Mouse (Mus musculus) midbrain, embryonic 15.5 days (tissue): ENCODE data around the gene Pxmp4. TPM values are rescaled to one million over a fixed set of nuclear protein-coding genes. Genes with fewer than 3 reads are reported as not detected.

Source experiments
- ATAC-seq: fragments of 200-750 bp; cut with Nextera tagmentation; replicated peaks from 2 replicates; pipeline ENCODE4 v1.8.0; 2017; ENCODE audit warnings: moderate TSS enrichment
- H3K27ac ChIP-seq: fragments of 300-500 bp; sonication (generic); 2 replicates; pipeline ENCODE4 v1.5.1; 2015; ENCODE audit warnings: mild to moderate bottlenecking, inconsistent platforms
- H3K27me3 ChIP-seq: fragments of 300-500 bp; sonication (generic); replicated peaks from 2 replicates; pipeline ENCODE4 v1.6.1; 2015; ENCODE audit warnings: inconsistent platforms
- H3K36me3 ChIP-seq: fragments of 300-500 bp; sonication (generic); replicated peaks from 2 replicates; pipeline ENCODE4 v1.6.1; 2015; ENCODE audit warnings: inconsistent platforms
- H3K4me1 ChIP-seq: fragments of 300-500 bp; sonication (generic); 2 replicates; pipeline ENCODE4 v1.6.1; 2015; ENCODE audit warnings: inconsistent platforms
- H3K4me2 ChIP-seq: fragments of 300-500 bp; sonication (generic); 2 replicates; pipeline ENCODE4 v1.6.1; 2015; ENCODE audit warnings: inconsistent platforms, mild to moderate bottlenecking, moderate library complexity
- H3K4me3 ChIP-seq: fragments of 300-500 bp; sonication (generic); 2 replicates; pipeline ENCODE4 v1.5.1; 2015; ENCODE audit warnings: mild to moderate bottlenecking, inconsistent platforms
- H3K9ac ChIP-seq: fragments of 300-500 bp; sonication (generic); 2 replicates; pipeline ENCODE4 v1.6.1; 2015; ENCODE audit warnings: mild to moderate bottlenecking, inconsistent platforms
- H3K9me3 ChIP-seq: fragments of 300-500 bp; sonication (generic); 2 replicates; pipeline ENCODE4 v1.6.1; 2016; ENCODE audit warnings: inconsistent platforms
- WGBS: fragments of 180-500 bp; shearing (Covaris S2); methylation state at CpG from one replicate; pipeline ENCODE4 v1.1.7; 2015; ENCODE audit warnings: mixed read lengths; 5-methylcytosine and 5-hydroxymethylcytosine counted together
- polyA plus RNA-seq: library from polyadenylated mRNA; unstranded; fragments of >200 nt; fragmentation: Nextera tagmentation; extraction: Ambion mirVana; gene quantifications from 2 replicates; pipeline ENCODE4 v1.2.1, GENCODE M21; 2015

Gene Pxmp4
- polyA plus RNA-seq, 1 experiment from 2014 or later, result 15.9 TPM

- WGBS, result 59% methylated on average over 2 of the region's 2 CpGs
- 0 out of 2 replicates have a peak overlapping the region, but pooled peaks have one; percentile 37 for H3K27ac ChIP-seq
- H3K36me3 ChIP-seq, result no peaks in the 10 kb centered on the region
- no peaks in the 10 kb centered on the region for H3K9me3 ChIP-seq
- ATAC-seq, result no peak
- no peaks in the 10 kb centered on the region for H3K27me3 ChIP-seq
- no peak overlapping the region for H3K4me3 ChIP-seq
- H3K4me2 ChIP-seq, result peak overlapping the region; percentile 98; the same call in 1 of the 2 replicates
- peaks cover 18% of the 10 kb centered on the region for H3K4me1 ChIP-seq
- H3K9ac ChIP-seq, result no peak overlapping the region
These were observed 35.7 kb downstream of the Pxmp4 start for GRCm38 (mm10) chr2:154567766-154568165.

DNA sequence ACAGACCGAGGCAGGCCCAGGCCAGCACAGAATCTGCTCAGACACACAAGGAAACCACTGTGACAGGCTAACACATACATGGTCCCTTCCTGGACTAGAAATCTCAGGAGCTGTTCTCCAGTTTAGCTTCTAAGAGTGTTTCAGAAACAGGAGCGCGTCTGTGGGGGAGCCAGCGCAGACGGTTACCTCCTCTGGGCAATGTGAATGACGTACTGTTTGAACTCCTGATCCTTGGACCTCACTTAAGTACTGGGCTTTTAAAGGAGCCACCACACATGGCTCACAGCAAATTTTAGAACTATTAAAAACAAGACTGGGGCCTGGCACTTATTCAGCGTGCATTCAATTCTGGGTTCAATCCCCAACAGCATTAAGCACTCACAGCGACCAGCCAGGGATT is 36.9 kb downstream of the Pxmp4 start:
- 50% methylated on average over 8 of the region's 8 CpGs for WGBS
- H3K9ac ChIP-seq, result no peak overlapping the region
- no peak overlapping the region for H3K4me3 ChIP-seq
- no peak overlapping the region for H3K4me2 ChIP-seq
- no peak for ATAC-seq
- no peaks in the 10 kb centered on the region for H3K36me3 ChIP-seq
- H3K27ac ChIP-seq, result no peak overlapping the region
- H3K27me3 ChIP-seq, result no peaks in the 10 kb centered on the region
- H3K9me3 ChIP-seq, result no peaks in the 10 kb centered on the region
- H3K4me1 ChIP-seq, result peaks cover 18% of the 10 kb centered on the region

GRCm38 (mm10) chr2:154565562-154565961 is 37.9 kb downstream of the Pxmp4 start:
- no peak overlapping the region for H3K27ac ChIP-seq
- H3K27me3 ChIP-seq, result no peaks in the 10 kb centered on the region
- H3K4me1 ChIP-seq, result peaks cover 18% of the 10 kb centered on the region
- ATAC-seq, result no peak
- H3K9me3 ChIP-seq, result no peaks in the 10 kb centered on the region
- H3K9ac ChIP-seq, result no peak overlapping the region
- WGBS, result 71% methylated on average over 3 of the region's 3 CpGs
- H3K4me2 ChIP-seq, result no peak overlapping the region
- H3K4me3 ChIP-seq, result no peak overlapping the region
- no peaks in the 10 kb centered on the region for H3K36me3 ChIP-seq

DNA sequence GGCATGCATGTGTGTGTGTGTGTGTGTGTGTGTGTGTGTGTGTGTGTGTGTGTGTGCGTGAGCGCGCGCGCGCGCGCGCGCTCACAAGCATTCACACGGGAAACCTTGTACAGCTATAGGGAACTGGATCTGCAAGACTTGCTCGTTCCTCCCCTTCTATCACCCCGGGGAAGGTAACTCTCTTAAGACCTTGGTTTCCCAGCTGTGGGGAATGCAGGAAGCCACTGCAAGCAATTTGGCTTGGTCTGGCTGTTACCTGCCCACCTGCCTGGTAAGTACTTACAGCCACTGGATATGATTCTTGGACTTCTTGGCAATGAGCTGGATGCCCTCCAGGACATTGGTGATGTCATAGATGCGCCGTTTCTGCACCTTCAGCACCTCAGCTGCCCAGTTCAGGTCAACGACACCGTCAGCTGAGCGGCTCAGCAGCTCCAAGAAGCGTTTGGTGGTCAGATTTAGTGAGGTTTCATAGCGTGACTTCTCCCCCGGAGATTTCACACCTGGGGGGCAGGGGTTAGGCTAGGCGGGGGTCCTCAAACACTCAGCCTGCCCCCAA is 39.8 kb downstream of the Pxmp4 start:
- Histone ChIP-seq H3K27ac (no peak overlapping the region), H3K9me3 (no peaks in the 10 kb centered on the region)

DNA sequence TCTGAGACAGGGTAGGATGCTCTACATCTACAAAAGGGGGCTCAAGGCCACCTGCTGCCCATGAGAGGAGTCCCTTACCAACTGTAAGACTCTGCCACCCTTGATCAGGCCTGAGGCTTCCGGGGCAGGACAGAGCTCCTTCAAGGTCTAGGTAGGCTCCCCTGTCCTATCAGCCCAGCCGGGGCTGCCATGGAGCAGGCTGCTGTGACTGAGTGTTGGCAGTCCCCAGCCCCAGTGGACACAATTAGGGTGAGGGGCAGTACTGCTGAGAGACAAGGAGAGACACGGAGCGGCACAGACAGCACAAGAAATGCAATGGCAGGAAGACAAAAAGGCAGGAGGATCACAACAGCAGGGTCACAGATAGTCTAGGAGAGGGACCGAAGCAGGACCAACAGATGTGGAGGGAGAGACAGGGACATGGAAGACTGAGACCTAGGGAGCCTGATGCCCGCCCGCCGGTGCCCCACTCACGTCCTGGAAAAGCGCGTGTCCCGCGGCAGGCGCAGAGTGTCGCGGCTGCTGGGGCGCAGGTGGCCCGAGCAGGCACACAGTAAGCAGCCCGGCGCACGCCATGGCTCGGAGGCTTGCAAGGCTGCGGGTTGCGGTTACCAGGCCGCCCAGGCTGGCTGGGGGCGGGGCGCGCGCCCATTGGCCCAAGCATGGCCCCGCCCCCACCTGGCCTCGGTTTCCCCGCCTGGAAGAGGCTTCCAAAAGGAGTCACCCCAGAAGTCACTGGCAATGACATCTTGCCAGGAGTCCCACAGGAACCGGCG is 45.1 kb downstream of the Pxmp4 start, which contains the start of gene Necab3:
TSS of gene Necab3 (minus strand) at position 627 of the 776 bp plus-strand sequence.
- ATAC-seq, result peak; percentile 81
- 4% methylated on average over 34 of the region's 34 CpGs for WGBS
- Histone ChIP-seq H3K9ac (peak within 1 kb of the TSS; percentile 62), H3K4me1 (peaks cover 25% of the 10 kb centered on the region), H3K4me2 (peak within 1 kb of the TSS; percentile 76), H3K36me3 (no peaks in the 10 kb centered on the region), H3K4me3 (peak within 1 kb of the TSS; percentile 43), H3K27me3 (no peaks in the 10 kb centered on the region), H3K9me3 (no peaks in the 10 kb centered on the region), H3K27ac (no peak within 1 kb of the TSS; the same call in 1 of the 2 replicates)

More for the DNA sequence above, 39.8 kb downstream of the Pxmp4 start:
- Histone ChIP-seq H3K36me3 (no peaks in the 10 kb centered on the region), H3K27me3 (no peaks in the 10 kb centered on the region), H3K4me1 (peaks cover 19% of the 10 kb centered on the region), H3K4me2 (no peak overlapping the region), H3K4me3 (no peak overlapping the region), H3K9ac (no peak overlapping the region)
- ATAC-seq, result no peak
- 91% methylated on average over 22 of the region's 22 CpGs for WGBS

DNA sequence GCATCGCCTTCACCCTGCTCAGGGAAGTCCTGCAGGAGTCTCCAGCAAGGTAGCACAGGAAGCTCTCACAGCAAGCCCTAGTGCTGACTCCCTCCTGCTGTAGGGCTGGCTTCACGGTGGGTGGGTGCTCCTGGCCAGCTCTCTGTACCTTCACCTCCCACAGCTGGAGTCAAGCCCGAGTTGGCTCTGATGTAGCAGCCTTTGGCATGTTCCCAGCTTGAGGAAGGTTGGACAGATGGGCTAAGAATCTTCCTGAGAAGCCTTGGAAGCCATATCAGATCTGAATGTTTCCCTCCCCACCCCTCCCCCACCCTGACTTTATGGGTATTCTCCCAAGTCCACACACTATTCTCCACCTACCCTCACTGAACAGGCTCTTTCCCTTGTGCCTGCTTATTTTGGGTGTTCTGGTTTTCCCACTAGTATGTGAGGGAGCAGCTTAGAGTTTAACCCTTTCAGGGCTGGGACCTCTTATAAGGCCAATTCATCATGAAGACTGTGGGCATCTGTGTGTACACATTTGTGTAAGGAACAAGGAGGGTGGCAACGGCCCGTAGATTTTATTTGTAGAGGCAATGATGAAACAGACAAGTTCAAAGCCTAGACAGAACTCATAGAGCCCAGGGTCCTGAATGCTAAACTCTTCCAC is 46.2 kb downstream of the Pxmp4 start:
- H3K9ac ChIP-seq, result no peak overlapping the region
- no peak overlapping the region for H3K4me3 ChIP-seq

DNA sequence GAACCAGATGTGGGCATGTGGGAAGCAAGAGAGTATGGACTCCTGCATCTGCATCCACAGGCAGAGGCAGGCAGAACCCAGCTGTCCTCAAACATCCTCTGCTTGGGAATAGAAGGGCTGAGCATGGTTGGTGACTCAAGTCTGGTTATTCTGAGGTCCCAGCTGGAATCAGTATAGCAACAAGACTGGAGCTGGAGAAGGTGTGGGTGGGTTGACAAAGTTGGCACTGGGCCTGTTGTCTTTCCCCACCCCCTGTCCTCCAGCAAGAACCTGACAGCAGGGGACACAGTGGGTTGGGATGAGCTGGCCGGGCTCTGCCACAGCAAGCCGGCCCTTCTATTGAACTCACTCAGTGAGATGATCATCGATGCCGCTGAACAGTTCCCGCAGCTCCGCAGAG is 48.3 kb downstream of the Pxmp4 start:
- Histone ChIP-seq H3K27me3 (peaks cover 12% of the 10 kb centered on the region; the same call in 1 of the 2 replicates), H3K4me3 (no peak overlapping the region), H3K36me3 (no peaks in the 10 kb centered on the region), H3K27ac (no peak overlapping the region), H3K9me3 (no peaks in the 10 kb centered on the region), H3K4me1 (peaks cover 38% of the 10 kb centered on the region), H3K4me2 (no peak overlapping the region), H3K9ac (no peak overlapping the region)
- ATAC-seq, result no peak
- WGBS, result 68% methylated on average over 6 of the region's 6 CpGs

More for the DNA sequence above, 46.2 kb downstream of the Pxmp4 start:
- H3K27me3 ChIP-seq, result no peaks in the 10 kb centered on the region
- H3K27ac ChIP-seq, result no peak overlapping the region; the same call in 1 of the 2 replicates
- no peaks in the 10 kb centered on the region for H3K9me3 ChIP-seq
- H3K4me2 ChIP-seq, result 0 out of 2 replicates have a peak overlapping the region, but pooled peaks have one; percentile 76
- no peak for ATAC-seq
- H3K36me3 ChIP-seq, result no peaks in the 10 kb centered on the region
- 55% methylated on average over 5 of the region's 5 CpGs for WGBS
- peaks cover 31% of the 10 kb centered on the region for H3K4me1 ChIP-seq

GRCm38 (mm10) chr2:154552424-154552907 is 51.0 kb downstream of the Pxmp4 start:
- H3K4me2 ChIP-seq, result peak overlapping the region; percentile 33

GRCm38 (mm10) chr2:154551927-154552326 is 51.6 kb downstream of the Pxmp4 start:
- H3K9me3 ChIP-seq, result no peaks in the 10 kb centered on the region
- ATAC-seq, result no peak; the same call in 1 of the 2 replicates
- no peak overlapping the region; the same call in 1 of the 2 replicates for H3K27ac ChIP-seq
- H3K36me3 ChIP-seq, result no peaks in the 10 kb centered on the region
- no peak overlapping the region for H3K4me3 ChIP-seq
- WGBS, result 32% methylated on average over 21 of the region's 21 CpGs
- H3K4me1 ChIP-seq, result peaks cover 27% of the 10 kb centered on the region
- peak overlapping the region; percentile 33 for H3K4me2 ChIP-seq
- no peak overlapping the region for H3K9ac ChIP-seq
- peaks cover 14% of the 10 kb centered on the region; the same call in 1 of the 2 replicates for H3K27me3 ChIP-seq

More at GRCm38 (mm10) chr2:154552424-154552907, 51.0 kb downstream of the Pxmp4 start:
- Histone ChIP-seq H3K36me3 (no peaks in the 10 kb centered on the region), H3K4me1 (peaks cover 32% of the 10 kb centered on the region), H3K9ac (no peak overlapping the region), H3K27me3 (peaks cover 14% of the 10 kb centered on the region; the same call in 1 of the 2 replicates), H3K9me3 (no peaks in the 10 kb centered on the region), H3K4me3 (no peak overlapping the region), H3K27ac (no peak overlapping the region; the same call in 1 of the 2 replicates)
- peak; percentile 47 for ATAC-seq
- 26% methylated on average over 27 of the region's 27 CpGs for WGBS

GRCm38 (mm10) chr2:154551476-154551875 is 52.0 kb downstream of the Pxmp4 start, which contains the start of gene Actl10:
Actl10 (plus strand) TSS chr2:154551776.
- 89% methylated on average over 4 of the region's 4 CpGs for WGBS
- peaks cover 14% of the 10 kb centered on the region; the same call in 1 of the 2 replicates for H3K27me3 ChIP-seq
- H3K9me3 ChIP-seq, result no peaks in the 10 kb centered on the region
- H3K36me3 ChIP-seq, result no peaks in the 10 kb centered on the region
- H3K27ac ChIP-seq, result no peak within 1 kb of the TSS; the same call in 1 of the 2 replicates
- H3K4me1 ChIP-seq, result peaks cover 26% of the 10 kb centered on the region
- no peak for ATAC-seq
- no peak within 1 kb of the TSS for H3K4me3 ChIP-seq
- H3K4me2 ChIP-seq, result peak within 1 kb of the TSS; percentile 33
- H3K9ac ChIP-seq, result no peak within 1 kb of the TSS

- Histone ChIP-seq H3K9me3 (no peaks in the 10 kb centered on the region), H3K4me3 (no peak overlapping the region), H3K4me1 (peaks cover 26% of the 10 kb centered on the region), H3K27ac (no peak overlapping the region), H3K9ac (no peak overlapping the region), H3K4me2 (no peak overlapping the region), H3K27me3 (peaks cover 14% of the 10 kb centered on the region; the same call in 1 of the 2 replicates), H3K36me3 (no peaks in the 10 kb centered on the region)
- no peak for ATAC-seq
- 78% methylated on average over 2 of the region's 2 CpGs for WGBS
These were observed 52.6 kb downstream of the Pxmp4 start for GRCm38 (mm10) chr2:154550937-154551336.

- Histone ChIP-seq H3K27ac (no peak overlapping the region), H3K27me3 (peaks cover 14% of the 10 kb centered on the region; the same call in 1 of the 2 replicates), H3K9ac (peak overlapping the region; percentile 64; the same call in 1 of the 2 replicates), H3K4me1 (peaks cover 26% of the 10 kb centered on the region), H3K9me3 (no peaks in the 10 kb centered on the region), H3K4me3 (peak overlapping the region; percentile 50), H3K36me3 (no peaks in the 10 kb centered on the region), H3K4me2 (peak overlapping the region; percentile 88)
- 14% methylated on average over 20 of the region's 20 CpGs for WGBS
- no peak for ATAC-seq
These were observed 53.7 kb downstream of the Pxmp4 start for GRCm38 (mm10) chr2:154549886-154550189.
